Comparison of ENCODE assay signal across 2 mouse cellular contexts in the genomic region with DNA sequence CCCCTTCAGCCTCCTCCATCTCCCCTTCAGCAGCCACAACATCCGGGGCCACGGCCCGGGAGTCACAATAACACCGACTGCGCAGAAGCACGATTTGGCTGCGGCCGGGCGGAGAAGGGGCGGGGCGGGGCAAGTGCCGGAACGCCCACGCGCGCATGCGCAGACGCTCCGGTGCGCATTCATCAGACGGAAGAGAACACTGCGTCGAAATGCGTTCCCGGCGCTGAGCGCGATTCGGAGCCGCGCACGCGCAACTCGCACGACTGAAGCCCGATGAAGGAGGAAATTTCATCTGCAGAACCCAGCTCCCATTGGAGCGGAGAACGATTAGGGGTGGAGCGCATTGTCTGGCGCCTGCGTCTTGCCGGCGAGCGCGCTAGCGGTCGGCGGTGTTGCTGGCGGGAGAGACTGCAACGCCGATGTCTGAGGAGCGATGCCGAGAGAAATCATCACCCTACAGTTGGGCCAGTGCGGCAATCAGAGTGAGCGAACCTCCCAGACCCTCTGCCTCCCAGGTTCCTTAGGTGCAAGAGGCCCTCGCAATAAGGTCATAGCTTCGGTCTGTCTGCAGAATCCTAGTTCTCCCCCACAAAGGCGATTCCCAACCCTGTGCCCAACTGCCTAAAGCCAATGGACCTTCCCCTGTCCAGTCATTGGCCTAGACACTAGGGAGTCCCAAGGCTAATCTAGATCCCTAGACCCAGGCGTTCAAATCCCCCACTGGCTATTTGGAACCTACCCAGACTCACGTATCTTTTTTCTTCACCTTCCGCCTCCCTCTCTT.
TF ChIP-seq lines count a peak whose summit lies in the region.

Gene Retreg3, minus strand, starts transcription at position 133 of the 784 bp plus-strand sequence.
Gene Tubg1, plus strand, starts transcription at position 178 of the 784 bp plus-strand sequence.

TF ChIP-seq in C2C12, 6 proteins besides CTCF, POLR2A, EP300 and RAD21 (continued from another document):
- no peak for TF ChIP-seq FOSL1 (IDR thresholded peaks at IDR 0.05; ENCODE audit: insufficient read depth, low read length, poor library complexity, severe bottlenecking)
- TF ChIP-seq MAX (IDR thresholded peaks at IDR 0.05), result peak; percentile 87
- no peak for TF ChIP-seq CEBPB (IDR thresholded peaks at IDR 0.05; ENCODE audit: low read depth)

TF ChIP-seq in myocyte, 11 proteins besides CTCF, POLR2A, EP300 and RAD21 (continued from another document):
- no peak for TF ChIP-seq REST (IDR thresholded peaks at IDR 0.05; ENCODE audit: insufficient read depth, insufficient read length)
- no peak for TF ChIP-seq E2F4 (IDR thresholded peaks at IDR 0.05; ENCODE audit: insufficient read depth)
- no peak for TF ChIP-seq MYOD1 (IDR thresholded peaks at IDR 0.05; ENCODE audit: control insufficient read depth in 1 of 3, insufficient read length in 2 of 3, low read depth in 2 of 3)
- no peak for TF ChIP-seq CEBPB (IDR thresholded peaks at IDR 0.05; ENCODE audit: insufficient read depth, poor library complexity, severe bottlenecking)
- peak in 1 of 3 experiments; percentile 19 for TF ChIP-seq MYOG (IDR thresholded peaks at IDR 0.05; ENCODE audit: control insufficient read depth in 1 of 3, insufficient read depth in 1 of 3, insufficient read length in 2 of 3, low read depth in 2 of 3)
- TF ChIP-seq POLR2AphosphoS2 (IDR thresholded peaks at IDR 0.05; ENCODE audit: insufficient read length, low read depth), result peak; percentile 94
- no peak for TF ChIP-seq MAX (IDR thresholded peaks at IDR 0.05; ENCODE audit: low read depth)
